Mouse (Mus musculus): ENCODE results near the gene Sdad1.
A peak's percentile ranks its signal among the peaks of the same experiment; 100 is the strongest.

The Sdad1 gene

GRCm38 (mm10) chr5:92304291-92304690 lies 6.0 kb downstream of the Sdad1 start:
- no peak for DNase-seq

GRCm38 (mm10) chr5:92302149-92302840 lies 8.0 kb downstream of the Sdad1 start:
- no peak for DNase-seq

- DNase-seq: no peak
Observed at GRCm38 (mm10) chr5:92294525-92294924, 15.8 kb downstream of the Sdad1 start.

- no peak for DNase-seq
Observed at GRCm38 (mm10) chr5:92291652-92292414, 18.4 kb downstream of the Sdad1 start.

GRCm38 (mm10) chr5:92287840-92288239 lies 22.4 kb downstream of the Sdad1 start:
- no peak for DNase-seq

- no peak for DNase-seq
Observed at GRCm38 (mm10) chr5:92283107-92283506, 27.2 kb downstream of the Sdad1 start.

GRCm38 (mm10) chr5:92282571-92282970 lies 27.7 kb downstream of the Sdad1 start:
- DNase-seq: peak; percentile 15

GRCm38 (mm10) chr5:92278942-92279537 lies 31.2 kb downstream of the Sdad1 start:
- DNase-seq: peak; percentile 12

GRCm38 (mm10) chr5:92277437-92278394 lies 32.6 kb downstream of the Sdad1 start, which contains the start of gene Naaa:
TSS of gene Naaa (minus strand) at chr5:92278170.
- DNase-seq: peak; percentile 81

- DNase-seq: no peak
Observed at GRCm38 (mm10) chr5:92270496-92270895, 39.8 kb downstream of the Sdad1 start.

GRCm38 (mm10) chr5:92263761-92264359 lies 46.4 kb downstream of the Sdad1 start:
- DNase-seq: peak; percentile 76

GRCm38 (mm10) chr5:92262646-92263045 lies 47.6 kb downstream of the Sdad1 start:
- DNase-seq: no peak

GRCm38 (mm10) chr5:92256218-92256617 lies 54.1 kb downstream of the Sdad1 start, which contains the start of gene Ppef2:
TSS of gene Ppef2 (minus strand) at chr5:92256278.
- DNase-seq: no peak

GRCm38 (mm10) chr5:92254476-92254875 lies 55.8 kb downstream of the Sdad1 start:
- no peak for DNase-seq

- no peak for DNase-seq
Observed at GRCm38 (mm10) chr5:92252797-92253343, 57.4 kb downstream of the Sdad1 start.

- DNase-seq: no peak
Observed at GRCm38 (mm10) chr5:92252031-92252430, 58.2 kb downstream of the Sdad1 start.

GRCm38 (mm10) chr5:92248614-92249013 lies 61.7 kb downstream of the Sdad1 start:
- no peak for DNase-seq

- DNase-seq: no peak
Observed at GRCm38 (mm10) chr5:92245483-92245882, 64.8 kb downstream of the Sdad1 start.

- no peak for DNase-seq
Observed at GRCm38 (mm10) chr5:92244900-92245299, 65.4 kb downstream of the Sdad1 start.

GRCm38 (mm10) chr5:92240769-92241168 lies 69.5 kb downstream of the Sdad1 start:
- no peak for DNase-seq

- DNase-seq: peak; percentile 79
Observed at GRCm38 (mm10) chr5:92239333-92240232, 70.7 kb downstream of the Sdad1 start.

Measured in lung, postnatal 14 days (tissue).